Mouse (Mus musculus): ENCODE results near the gene Gpbar1.

The Gpbar1 gene

DNA sequence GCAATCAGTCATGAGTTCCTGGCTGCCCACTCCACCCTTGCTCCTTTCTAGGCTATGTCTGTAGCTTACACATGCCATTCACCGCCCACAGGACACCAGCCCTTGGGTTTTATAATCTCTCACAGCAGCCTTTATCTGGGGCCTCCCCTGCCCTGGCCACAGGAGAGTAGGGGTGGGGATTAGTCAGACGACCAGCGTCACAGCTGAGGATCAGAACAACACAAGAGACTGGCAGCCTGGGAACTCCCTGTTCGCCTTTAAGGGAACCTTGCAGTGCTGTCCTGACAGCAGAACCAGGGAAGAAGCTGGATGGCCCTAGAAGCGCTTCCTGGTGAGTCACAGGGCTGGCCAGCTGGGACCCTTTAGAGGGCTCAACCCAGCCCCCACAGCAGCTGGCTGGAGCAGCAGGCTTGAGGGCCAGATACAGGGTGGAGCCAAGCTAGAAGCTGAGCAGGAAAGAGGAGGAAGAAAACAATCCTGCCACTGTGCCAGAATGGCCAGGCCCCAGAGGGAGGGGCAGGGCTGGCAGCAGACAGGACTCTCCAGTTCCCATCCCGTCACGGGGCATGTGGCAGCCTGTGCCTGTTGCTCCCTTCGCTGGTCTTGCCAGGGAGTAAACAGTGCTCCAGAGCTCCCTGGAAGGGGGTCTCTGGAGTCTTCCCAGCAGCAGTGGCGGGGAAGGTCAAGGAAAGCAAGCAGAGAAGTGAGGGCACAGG, 17.3 kb downstream of the Gpbar1 start:
- DNase-seq (ENCODE audit: low spot score) = peak; percentile 86

DNA sequence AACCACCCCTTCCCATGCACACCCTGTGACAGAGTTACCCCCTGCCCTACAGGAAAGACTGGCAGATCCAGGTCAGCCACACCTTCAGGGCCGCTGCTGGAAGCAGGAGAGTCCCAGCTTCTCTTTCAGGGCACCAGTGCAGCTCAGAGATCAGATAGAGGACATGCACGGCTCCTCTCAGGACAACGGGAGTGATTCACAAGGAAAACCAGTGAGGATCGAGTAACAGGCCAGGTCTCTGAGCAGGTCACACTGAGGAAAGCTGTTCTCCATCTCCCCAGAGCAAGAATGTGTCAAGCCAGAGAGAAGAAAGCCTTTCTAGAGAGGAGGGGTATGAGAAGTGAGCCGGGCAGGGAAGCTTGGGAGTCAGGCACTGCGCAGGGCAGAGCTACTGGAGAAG, 18.1 kb downstream of the Gpbar1 start:
- DNase-seq (ENCODE audit: low spot score) = no peak

DNA sequence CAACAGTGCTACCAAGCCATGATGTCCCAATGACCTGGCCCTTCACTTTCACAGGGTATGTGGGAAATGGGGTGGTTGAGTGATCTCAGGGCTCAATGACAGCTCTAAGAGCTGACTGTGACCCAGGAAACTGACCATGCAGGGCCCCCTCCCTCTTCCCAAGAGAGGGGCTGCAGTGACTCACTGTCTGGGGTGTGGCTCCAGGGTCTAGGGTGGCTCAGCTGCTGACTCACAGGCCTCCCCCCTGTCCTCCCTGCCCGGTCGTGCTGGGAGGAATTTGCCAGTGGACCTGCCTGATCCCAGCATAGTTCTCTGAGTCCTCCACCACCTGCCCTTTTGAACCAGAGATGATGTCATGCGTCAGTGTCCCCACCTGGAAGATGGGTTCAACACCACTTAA, 18.9 kb downstream of the Gpbar1 start:
- no peak for DNase-seq (ENCODE audit: low spot score)

DNA sequence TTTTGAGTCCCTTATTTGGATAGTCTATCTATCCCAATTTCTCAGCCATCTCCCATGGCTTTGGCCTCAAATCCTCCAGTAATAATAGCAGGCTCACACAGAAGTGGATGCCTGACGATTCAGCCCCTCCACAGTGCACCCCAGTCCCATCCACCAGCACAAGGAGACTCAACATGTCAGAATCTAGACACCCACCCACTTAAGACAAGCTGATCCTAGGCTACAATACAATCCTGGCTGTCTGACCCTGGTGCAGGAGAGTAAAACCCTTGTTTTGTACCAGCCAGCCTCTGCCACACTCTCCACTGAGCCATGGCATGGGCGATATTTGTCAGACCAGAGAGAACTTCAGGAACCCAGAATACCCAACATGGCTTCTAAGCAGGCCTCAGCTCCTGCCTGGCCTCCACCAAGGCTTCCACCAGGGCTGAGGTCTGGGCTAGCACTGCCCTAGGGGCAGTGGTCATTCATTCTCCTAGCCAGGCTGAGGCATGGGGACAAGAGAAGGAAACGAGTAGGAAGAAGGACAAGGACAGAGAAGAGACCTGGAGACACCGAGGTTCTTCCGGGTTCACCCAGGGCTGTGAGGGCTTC, 19.9 kb downstream of the Gpbar1 start:
- DNase-seq (ENCODE audit: low spot score) = no peak

DNA sequence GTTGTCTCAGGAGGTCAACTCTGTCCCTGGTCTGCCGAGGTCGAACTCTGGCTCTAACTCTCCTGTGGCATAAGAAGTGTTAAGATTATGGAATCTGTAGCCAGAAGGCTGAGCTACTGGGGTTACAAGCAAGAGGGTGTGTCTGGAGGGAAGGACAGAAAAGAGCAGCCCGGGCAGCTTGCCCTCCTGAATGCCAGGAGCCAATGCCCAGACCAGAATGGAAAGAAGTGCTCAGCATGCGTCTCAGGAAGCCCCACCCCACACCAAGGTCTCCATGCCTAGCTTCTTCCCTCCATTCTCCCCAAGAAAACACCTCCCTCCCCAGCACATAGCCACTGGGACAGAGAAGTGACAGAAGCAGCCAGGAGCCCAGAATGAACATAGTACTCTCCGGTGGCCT, 20.6 kb downstream of the Gpbar1 start:
- DNase-seq (ENCODE audit: low spot score) = peak; percentile 51

DNA sequence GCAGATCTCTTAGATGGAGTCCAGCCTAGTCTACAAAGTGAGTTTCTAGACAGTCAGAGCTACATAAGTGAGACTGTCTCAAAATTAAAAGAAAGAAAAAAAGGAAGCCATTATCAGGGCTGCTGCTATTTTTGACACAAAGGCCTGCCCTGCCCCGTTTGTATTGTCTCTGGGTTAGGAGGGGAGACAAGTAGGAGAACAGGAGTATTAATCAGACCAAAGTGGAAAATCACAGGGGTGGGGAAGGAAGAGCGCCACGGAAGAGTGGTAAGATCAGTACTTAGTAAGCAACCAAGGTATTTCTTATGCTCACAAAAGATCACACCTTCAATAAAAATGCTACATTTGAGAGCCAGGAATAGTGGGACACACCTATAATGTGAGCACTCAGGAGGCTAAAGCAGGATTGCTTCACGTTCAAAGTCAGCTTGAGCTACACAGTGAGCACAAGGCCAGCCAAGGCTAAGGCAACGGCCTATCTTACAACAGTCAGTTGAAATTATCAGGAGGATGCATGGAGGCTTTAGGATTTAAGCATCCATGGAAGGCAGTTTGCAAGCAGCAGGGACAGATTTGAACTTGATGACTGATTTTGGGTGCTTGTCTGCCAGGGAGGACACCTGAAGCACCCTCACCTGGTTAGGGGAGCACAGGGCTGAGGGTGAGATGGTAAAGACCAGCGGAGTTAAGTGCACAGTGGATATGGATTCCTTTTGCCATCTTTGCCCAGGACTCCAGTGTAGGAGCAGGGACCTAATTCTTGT, 22.2 kb downstream of the Gpbar1 start:
- DNase-seq (ENCODE audit: low spot score) = no peak

DNA sequence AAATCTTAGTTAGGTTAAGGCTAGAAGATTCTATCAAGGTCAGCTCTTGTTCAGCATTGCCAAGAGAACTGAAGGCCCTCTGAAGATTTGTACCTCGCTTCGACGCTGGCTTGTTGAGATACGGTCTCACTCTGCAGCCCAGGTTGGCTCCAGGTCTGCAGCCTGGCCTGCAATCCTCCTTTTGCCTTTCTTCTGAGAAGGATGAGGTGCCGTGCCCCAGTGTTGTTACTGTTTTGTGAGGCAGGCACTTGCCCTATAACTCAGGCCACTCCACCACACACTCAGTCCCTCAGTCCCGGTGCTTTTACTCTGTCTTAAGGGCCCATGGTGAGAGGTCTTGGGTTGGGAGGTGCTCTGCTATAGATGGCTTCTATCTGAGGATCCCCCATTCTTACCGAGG, 23.9 kb downstream of the Gpbar1 start:
- DNase-seq (ENCODE audit: low spot score) = no peak

DNA sequence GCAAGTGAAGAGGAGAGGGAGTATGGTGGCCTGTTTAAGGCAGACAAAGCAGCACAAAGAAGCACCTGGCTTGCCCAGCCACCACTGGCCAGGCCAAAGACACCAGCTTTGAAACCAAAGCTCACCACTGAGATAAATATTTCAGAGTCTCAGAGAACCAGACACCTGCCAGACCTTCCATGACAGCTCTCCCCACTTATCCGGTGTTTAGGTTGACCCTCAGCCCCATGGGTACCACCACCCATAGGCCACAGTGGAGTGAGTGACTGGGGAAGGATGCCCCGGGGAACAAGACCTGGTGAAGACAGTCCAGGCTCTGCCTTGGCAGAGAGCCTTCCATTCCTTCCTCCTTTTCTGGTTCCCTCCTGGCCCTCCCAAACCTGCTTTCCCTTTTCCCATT, 24.5 kb downstream of the Gpbar1 start:
- no peak for DNase-seq (ENCODE audit: low spot score)

DNA sequence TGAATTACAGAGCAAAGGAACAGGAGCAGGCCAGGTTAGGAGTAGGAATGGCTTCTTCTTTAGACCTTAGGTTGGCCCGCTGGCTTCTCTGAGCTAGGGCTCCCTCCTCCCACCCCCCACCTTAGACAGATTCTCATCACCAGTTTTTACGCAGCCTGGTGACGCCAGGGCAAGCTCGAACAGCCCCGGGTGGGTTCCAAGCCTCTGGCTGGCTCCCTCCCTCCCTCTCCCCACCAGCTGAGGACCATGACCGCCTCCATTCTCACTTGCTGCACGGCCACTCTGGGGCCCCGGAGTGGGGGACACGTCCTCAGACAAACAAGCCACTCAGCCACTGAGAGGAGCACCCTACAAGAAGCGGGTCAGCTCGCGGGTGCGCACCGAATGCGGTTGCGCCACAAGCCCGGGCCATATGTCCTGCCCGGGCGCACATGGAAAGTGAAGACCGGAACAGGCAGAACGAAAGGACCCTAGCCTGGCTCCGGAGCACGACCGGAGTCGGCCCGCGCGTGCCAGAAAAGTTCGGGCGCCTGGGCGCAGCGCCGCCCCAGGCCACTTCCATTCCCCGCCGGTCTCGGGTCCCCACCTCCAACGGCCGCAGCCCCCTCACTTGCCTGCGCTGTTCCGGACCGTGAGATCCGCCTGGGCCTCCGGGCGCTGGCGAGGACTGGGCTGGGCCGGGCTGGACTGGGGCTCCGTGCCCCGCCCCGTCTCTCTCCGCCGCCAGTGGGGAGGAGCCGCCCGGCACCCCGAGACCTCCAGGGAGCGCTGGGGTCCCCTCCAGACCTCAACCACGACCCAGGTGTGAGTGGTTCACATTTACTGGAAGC, 25.4 kb downstream of the Gpbar1 start:
- DNase-seq (ENCODE audit: low spot score) = peak; percentile 85

DNA sequence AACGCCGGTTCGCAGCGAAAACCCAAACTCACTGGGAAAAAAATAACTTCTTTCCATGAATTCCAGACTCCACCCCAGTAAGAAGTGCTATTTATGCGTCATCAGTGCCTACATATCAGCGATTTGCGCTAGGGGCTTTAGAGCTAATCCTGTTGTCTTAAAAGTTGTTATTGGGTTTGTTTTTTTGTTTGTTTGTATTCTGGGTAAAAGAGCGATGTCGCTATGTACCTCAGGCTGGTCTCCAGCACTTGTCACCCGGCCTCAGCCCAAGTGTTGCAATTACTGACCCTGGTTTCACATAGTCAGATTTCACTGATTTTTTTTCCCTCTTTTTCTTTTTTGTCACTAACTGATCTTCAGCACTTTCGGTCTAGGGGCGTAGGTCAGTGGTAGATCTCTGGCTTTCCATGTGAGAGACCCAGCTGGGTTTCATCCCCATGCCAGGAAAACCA, 26.0 kb downstream of the Gpbar1 start:
- no peak for DNase-seq (ENCODE audit: low spot score)

DNA sequence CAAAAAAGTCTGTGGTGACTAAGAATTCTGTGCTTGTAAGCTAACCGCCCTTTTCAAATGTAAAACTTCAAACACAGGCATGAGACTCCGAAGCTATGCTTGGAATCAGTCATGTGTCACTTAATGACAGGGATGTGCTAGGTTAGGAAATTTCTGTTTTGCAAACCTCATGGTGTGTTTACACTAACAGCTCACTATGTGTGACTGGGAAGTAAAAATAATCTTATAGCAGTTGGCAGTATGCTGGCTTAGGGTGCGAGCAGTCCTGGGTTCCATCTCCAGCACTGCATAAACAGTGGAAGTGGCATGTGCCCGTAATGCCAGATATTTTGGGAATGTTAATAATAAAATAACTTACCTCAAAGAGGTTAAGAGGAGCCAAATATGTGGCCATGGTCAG, 26.6 kb downstream of the Gpbar1 start:
- no peak for DNase-seq (ENCODE audit: low spot score)

DNA sequence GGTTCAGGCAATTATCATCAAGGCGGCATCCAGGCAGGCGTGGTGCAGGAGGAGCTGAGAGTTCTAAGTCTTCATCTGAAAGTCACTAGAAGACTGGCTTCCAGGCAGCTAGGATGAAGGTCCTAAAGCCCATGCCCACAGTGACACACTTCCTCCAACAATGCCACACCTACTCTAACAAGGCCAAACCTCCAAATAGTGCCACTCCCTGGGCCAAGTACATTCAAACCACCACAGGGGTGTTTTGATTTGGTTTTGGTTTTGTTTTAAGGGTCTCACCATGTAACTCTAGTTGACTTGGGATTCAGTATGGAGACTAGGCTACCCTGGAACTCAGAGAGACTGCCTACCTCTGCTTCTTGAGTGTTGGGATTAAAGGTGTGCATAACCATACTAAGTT, 27.2 kb downstream of the Gpbar1 start, which contains the start of gene Tmbim1:
Gene Tmbim1 (minus strand): TSS at position 101 of the 400 bp plus-strand sequence.
- DNase-seq (ENCODE audit: low spot score) = no peak

DNA sequence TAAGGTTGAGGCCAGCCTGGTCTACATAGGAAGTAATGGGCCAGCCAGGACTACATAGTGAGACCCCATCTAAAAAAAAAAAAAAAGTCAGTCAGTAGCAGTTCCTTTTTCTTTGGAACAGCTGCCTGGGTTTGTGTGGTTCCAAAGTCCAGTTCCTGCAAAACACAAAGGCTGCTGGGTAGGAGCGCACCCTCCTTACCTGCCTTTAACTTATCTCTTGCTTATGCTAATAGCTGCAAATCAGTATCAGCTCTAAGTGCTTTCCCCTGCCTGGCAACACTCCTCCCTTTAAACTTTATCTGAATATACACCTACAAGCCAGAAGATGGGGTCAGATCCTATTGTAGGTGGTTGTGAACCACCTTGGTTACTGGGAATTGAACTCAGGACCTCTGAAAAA, 28.8 kb downstream of the Gpbar1 start:
- DNase-seq (ENCODE audit: low spot score) = no peak

DNA sequence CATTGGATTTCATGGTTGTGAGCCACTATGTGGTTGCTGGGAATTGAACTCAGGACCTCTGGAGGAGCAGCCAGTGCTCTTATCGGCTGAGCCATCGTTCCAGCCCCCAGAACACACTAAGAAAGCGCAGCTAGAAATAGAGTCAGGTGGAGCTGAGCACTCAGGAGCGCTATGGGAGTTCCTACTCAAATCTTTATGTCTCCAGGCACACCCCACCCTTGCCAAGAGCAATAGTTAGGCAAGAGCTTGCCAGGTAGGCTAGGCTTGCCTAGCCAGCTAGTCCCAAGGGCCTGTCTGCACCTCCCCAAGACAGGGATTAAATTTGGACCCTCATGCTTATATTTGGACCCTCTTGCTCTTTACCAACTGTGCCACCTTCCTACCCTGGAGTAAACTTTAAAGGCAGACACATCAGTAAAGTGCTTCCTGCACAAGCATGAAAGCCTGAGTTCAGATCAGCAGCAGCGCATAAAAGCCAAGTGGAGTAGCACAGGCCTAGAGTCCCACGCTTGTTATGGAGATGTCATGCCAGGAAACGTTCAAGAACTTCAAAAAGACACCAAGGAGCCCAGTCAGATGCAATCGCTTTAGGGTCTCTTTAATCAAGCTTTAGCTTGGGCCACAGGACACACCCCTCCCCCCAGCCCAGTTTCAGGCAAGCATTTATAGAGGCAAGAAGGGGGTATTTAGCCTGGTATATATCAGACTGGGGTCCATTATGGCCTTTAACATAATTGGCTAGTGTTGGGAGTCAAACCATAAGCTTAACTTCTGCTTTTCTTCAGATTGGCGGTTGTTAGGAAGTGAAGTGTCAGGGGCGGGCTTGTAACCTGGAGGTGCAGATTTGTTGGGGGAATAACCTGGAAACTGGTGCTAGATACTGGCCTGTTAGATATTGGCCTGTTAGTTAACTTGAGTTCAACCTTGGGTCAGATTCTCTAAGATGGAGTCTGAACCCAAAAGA, 29.9 kb downstream of the Gpbar1 start:
- no peak for DNase-seq (ENCODE audit: low spot score)

DNA sequence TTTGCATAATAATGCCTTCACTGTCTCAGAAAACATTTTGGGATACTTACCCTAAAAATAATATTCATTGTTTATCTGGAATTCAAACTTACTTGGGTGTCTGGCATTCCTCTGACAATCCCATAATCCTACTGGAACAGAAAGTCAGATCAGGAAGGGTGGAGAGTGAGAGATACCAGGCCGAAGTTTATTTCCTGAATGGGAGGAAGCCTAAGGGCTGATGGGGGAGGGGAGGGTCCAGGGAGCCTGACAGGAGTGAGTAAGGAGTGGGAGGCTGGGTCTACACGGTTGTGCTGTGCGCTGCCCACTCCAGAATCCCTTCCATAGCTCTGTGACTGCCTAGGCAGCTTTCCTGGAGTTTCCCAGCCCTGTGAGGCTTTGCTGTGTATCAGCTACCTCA, 31.4 kb downstream of the Gpbar1 start:
- DNase-seq (ENCODE audit: low spot score) = no peak

DNA sequence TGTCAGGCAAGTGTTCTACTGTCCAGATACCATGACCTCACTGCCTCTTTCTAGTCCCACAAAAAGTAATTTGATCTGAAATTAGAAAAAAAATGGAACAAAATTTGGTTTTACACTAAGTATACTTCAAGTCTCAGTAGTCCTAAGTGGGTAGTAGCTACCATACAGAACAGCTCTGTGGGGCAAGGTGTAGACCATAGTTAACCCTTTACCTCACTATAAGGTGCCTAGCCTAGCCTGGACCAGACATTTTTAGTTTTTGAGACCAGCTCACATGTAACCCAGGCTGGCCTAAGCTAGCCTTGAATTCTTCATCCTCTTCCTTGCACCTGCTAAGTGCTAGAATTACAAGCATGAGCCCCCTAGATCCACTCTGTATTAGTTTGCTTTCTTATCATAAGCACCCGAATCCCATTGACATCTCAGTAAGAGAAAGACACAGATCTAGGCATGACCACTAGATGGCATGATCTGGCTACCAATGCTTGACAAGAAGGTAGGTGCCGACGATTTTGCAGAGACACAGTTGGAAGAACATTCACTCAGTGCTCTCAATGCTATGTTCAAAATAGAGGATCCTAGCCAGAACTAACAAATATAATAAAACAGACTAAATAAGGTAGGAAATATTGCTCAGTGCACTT, 34.8 kb downstream of the Gpbar1 start:
- DNase-seq (ENCODE audit: low spot score) = no peak

DNA sequence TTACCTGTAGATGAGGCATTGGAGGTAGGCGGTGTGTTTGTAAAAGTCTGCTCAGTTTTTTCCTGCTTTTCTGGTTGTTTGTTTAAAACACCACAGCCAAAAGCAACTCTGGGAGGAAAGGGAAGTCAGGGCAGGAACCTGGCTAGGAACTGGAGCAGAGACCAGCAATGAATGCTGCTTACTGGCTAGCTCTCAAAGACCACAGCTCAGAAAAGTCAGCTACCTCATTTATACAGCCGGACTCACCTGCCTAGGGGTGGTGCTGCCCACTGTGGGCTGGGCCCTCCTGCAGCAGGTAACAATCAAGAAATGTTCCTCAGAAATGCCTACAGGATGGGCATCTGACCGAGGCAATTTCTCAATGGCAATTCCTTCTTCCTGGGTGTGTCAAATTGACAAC, 36.4 kb downstream of the Gpbar1 start:
- DNase-seq (ENCODE audit: low spot score) = no peak

DNA sequence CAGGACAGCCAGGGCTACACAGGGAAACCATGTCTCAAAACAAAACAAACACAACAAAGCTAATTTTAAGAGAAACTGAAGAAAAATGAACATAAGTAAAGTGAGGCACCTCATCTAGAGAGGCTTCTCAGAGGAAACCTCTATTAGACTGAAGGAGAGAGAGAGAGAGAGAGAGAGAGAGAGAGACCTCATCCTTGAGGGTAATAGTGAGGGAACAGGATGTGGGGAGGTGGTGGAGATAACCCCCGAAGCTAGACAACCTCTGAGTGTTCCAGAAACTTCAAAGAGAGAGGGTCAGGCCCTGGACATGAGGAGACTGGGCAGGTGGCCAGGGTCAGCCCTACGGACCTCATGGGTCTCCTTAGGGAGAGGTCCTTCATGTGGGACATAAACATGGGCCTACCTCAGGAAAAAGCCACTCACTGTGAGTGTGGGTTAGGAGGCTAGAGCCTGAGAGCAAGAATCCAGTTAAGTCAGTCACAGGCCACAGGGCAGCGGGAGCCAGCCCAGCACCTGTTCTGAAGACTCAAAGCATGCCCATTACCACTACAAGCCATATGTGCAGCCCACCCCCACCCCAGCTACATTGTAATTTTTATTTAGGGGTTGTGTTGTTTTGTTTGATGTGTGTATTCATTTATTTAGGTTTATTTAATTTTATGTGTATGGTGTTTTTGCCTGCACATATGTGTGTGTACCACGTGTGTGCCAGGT, 37.9 kb downstream of the Gpbar1 start:
- DNase-seq (ENCODE audit: low spot score) = no peak

DNA sequence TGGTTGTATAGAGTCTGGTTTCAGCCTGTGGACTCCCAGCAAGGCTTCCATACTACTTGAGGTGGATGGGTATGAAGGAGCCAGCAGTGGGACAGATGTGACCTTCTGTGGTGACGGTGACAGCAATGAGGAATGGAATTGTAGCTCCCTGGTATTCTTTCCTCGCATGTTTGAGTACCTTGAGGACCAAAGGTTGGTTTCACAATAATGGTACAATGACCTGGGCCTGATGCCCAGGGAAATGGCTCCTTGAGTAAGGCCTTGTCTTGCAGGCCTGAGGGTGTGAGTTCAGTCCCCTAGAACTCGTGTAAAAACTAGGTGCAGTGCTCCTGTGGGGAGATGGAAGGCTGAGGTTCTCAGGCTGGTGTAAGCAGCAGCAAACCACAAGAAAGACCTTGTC, 40.4 kb downstream of the Gpbar1 start:
- DNase-seq (ENCODE audit: low spot score) = no peak

DNA sequence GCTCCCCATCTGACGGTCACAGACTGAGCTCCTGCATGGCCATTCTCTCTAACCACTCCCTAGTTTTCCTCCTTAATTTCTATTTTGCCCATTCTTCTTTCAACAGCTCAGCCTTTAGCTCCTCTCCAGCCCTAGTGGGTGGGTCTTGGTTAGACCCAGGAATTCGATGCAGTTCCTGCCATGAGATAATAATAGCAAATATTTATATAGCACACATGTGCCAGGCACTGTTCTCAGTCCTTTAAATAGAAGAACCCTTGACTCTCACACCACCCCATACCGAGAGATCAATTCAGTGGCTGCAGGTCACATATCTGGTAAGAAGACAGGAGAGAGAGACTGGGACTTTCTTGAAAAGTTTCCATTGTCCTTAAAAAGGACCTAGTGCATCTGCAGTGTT, 43.0 kb downstream of the Gpbar1 start:
- no peak for DNase-seq (ENCODE audit: low spot score)

Measured in ovary, postnatal 36 days (tissue).